Mouse (Mus musculus): ENCODE data around the gene Fgd5. TPM values are rescaled to one million over a fixed set of nuclear protein-coding genes. Genes with fewer than 3 reads are reported as not detected.

The Fgd5 gene
- total and polyA plus RNA-seq, 2 experiments from 2014 or later: 8.1 to 13.8 TPM

DNA sequence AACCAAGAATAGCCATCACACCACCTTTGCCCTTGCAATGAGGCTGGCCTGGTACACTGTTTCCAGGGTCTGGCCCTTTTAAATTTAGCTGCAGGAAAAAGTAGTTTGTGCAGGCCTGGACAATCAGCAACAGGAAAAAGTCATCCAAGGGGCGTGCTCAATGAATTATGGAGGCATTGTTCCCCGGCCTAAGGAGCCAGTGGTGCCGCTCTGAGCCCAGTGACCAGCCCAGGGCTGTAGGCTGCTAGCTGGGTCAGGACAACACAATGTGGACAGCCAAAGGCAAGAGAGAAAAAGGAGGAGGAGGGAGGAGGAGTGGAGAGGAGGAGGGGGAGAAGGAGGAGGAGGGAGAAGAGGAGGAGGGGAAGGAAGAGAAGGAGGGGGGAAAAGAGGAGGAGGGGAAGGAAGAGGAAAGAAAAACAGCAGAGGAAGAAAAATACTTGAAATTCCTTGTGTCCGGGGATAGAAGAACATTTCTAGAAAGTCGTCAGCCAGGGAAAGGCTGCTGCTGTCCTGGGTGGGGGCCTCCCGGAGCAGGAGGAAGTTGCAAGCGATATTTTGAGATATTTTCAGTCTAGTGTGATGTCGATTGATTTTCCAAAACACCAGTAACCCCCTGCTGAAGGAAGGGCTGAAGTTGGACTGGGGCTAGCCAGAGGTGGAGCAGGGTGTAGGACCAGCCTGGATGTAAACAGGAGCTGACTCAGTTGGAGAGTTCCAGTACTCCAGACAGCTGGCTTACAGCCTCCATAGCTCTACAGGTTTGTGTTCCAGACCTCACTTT is 18.5 kb upstream of the Fgd5 start:
- Histone ChIP-seq H3K4me3 (ENCODE audit: low read depth, low read length) (no peak overlapping the region), H3K4me1 (ENCODE audit: insufficient read depth, low read length) (no peaks in the 10 kb centered on the region), H3K9ac (replicated peaks; ENCODE audit: low read length, poor library complexity, severe bottlenecking) (no peak overlapping the region), H3K9me3 (ENCODE audit: low read length) (no peaks in the 10 kb centered on the region), H3K27me3 (ENCODE audit: insufficient read depth, low read length) (no peaks in the 10 kb centered on the region), H3K4me2 (ENCODE audit: low read depth, low read length, poor library complexity, severe bottlenecking) (no peak overlapping the region), H3K27ac (ENCODE audit: low read depth, low read length) (no peak overlapping the region), H3K36me3 (ENCODE audit: insufficient read depth, low read length) (no peaks in the 10 kb centered on the region)
- DNase-seq (ENCODE audit: low spot score) (no peak), ATAC-seq (ENCODE audit: low FRiP score) (no peak)
- 65% methylated on average over 8 of the region's 8 CpGs for WGBS
- TF ChIP-seq CTCF (IDR thresholded peaks at IDR 0.05): no peak

DNA sequence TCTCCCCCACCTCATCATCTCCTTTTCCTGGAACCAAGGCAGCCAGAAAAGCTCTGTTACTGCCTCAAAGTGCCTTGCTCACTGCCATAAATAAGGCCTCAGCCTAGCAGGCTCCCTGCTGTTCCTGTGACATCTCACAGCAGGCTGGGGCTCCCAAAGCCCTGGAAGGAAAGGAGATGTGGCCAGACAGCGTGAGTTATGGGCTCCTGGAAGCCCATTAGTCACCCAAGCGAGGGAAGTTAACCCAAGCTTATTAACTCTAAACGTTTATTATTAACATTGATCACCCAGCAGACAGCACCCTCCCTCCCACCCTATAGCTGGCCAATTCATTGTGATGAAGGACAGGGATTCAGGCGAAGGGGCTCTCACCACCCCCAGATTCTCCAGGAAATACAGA is 15.2 kb upstream of the Fgd5 start:
- ATAC-seq (ENCODE audit: low FRiP score) (no peak), DNase-seq (ENCODE audit: low spot score) (peak; percentile 22)
- Histone ChIP-seq H3K27me3 (ENCODE audit: insufficient read depth, low read length) (no peaks in the 10 kb centered on the region), H3K4me1 (ENCODE audit: insufficient read depth, low read length) (no peaks in the 10 kb centered on the region), H3K4me3 (ENCODE audit: low read depth, low read length) (no peak overlapping the region), H3K4me2 (ENCODE audit: low read depth, low read length, poor library complexity, severe bottlenecking) (no peak overlapping the region), H3K9me3 (ENCODE audit: low read length) (no peaks in the 10 kb centered on the region), H3K27ac (ENCODE audit: low read depth, low read length) (no peak overlapping the region), H3K36me3 (ENCODE audit: insufficient read depth, low read length) (no peaks in the 10 kb centered on the region), H3K9ac (replicated peaks; ENCODE audit: low read length, poor library complexity, severe bottlenecking) (no peak overlapping the region)
- TF ChIP-seq CTCF (IDR thresholded peaks at IDR 0.05): no peak
- WGBS: 34% methylated on average over 4 of the region's 4 CpGs

DNA sequence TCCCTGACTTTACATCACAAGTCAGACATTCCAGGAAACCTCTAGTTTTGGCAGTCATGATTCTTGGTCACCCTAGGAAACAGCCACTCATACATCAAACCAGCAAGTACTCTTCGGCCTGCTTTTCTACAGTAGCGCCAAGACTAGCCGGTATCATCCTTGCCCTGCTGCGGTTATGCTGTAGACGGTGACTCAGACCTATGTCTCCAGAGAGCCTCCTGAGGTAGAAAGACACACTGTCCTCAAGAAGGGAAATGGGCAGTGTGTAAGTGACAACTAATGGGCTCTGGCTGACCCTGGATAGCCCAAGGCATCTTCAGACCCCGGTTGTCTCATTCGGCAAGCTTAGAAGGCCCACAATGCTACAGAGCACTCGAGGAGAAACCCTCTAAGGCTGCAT is 13.6 kb upstream of the Fgd5 start:
- no peak for ATAC-seq (ENCODE audit: low FRiP score)
- TF ChIP-seq CTCF (IDR thresholded peaks at IDR 0.05): no peak
- no peaks in the 10 kb centered on the region for H3K36me3 ChIP-seq (ENCODE audit: insufficient read depth, low read length)
- 86% methylated on average over 8 of the region's 8 CpGs for WGBS
- no peak overlapping the region for H3K27ac ChIP-seq (ENCODE audit: low read depth, low read length)
- no peaks in the 10 kb centered on the region for H3K4me1 ChIP-seq (ENCODE audit: insufficient read depth, low read length)
- DNase-seq (ENCODE audit: low spot score): no peak
- H3K9me3 ChIP-seq (ENCODE audit: low read length): no peaks in the 10 kb centered on the region
- no peak overlapping the region for H3K4me3 ChIP-seq (ENCODE audit: low read depth, low read length)
- H3K27me3 ChIP-seq (ENCODE audit: insufficient read depth, low read length): no peaks in the 10 kb centered on the region
- no peak overlapping the region for H3K4me2 ChIP-seq (ENCODE audit: low read depth, low read length, poor library complexity, severe bottlenecking)
- H3K9ac ChIP-seq (replicated peaks; ENCODE audit: low read length, poor library complexity, severe bottlenecking): no peak overlapping the region

DNA sequence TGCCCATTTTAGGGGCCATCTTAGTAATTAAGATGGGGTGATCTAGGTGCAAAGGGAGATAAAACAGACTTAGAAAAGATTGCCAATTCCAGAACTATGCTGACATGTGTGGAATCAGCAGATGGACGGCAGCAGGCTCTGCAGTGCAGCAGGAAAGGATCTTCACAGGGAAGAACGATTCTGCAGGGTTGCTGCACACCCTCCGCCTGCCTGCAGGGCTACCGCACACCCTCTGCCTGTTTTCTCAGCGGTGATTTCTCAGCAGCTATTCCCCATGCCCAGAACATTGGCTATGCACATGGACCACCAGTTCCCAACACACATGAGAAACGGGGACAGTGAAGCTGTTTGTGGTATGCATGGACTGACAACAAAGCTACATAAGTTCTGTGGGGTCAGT is 12.7 kb upstream of the Fgd5 start:
- H3K4me3 ChIP-seq (ENCODE audit: low read depth, low read length): no peak overlapping the region
- no peak overlapping the region for H3K4me2 ChIP-seq (ENCODE audit: low read depth, low read length, poor library complexity, severe bottlenecking)
- H3K9ac ChIP-seq (replicated peaks; ENCODE audit: low read length, poor library complexity, severe bottlenecking): no peak overlapping the region
- ATAC-seq (ENCODE audit: low FRiP score): no peak
- DNase-seq (ENCODE audit: low spot score): peak; percentile 12
- H3K27me3 ChIP-seq (ENCODE audit: insufficient read depth, low read length): no peaks in the 10 kb centered on the region
- peak; percentile 25; the same call in 1 of the 2 replicates for TF ChIP-seq CTCF (IDR thresholded peaks at IDR 0.05)
- 50% methylated on average over 6 of the region's 6 CpGs for WGBS
- no peaks in the 10 kb centered on the region for H3K36me3 ChIP-seq (ENCODE audit: insufficient read depth, low read length)
- H3K27ac ChIP-seq (ENCODE audit: low read depth, low read length): no peak overlapping the region
- H3K4me1 ChIP-seq (ENCODE audit: insufficient read depth, low read length): no peaks in the 10 kb centered on the region
- H3K9me3 ChIP-seq (ENCODE audit: low read length): no peaks in the 10 kb centered on the region

DNA sequence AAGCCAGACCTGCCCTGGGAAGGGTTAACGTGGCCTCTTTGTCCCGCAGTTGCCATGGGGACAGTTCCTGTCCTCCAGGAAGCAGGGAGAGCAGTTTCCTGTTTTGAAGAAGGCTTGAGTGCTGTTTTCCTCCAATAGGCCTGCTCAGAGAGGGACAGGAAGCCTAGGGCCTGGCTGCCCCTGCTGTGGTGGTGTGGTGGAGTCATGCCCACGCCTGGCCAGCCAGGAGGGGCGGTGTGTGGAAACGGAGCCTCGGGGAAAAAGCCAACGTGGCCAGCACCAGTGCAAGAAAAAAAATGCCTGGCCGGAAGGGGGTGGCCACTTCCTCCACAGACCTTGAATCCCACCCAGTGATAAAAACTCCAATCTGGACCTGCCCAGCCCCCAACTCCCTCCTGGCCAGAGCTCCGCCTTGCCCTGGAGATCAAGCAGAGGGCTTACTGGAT is 6.5 kb upstream of the Fgd5 start:
- ATAC-seq (ENCODE audit: low FRiP score) (peak; percentile 76; the same call in 1 of the 2 replicates), DNase-seq (ENCODE audit: low spot score) (peak; percentile 50)
- H3K9me3 ChIP-seq (ENCODE audit: low read length): no peaks in the 10 kb centered on the region
- no peak overlapping the region for H3K4me2 ChIP-seq (ENCODE audit: low read depth, low read length, poor library complexity, severe bottlenecking)
- no peaks in the 10 kb centered on the region for H3K27me3 ChIP-seq (ENCODE audit: insufficient read depth, low read length)
- H3K9ac ChIP-seq (replicated peaks; ENCODE audit: low read length, poor library complexity, severe bottlenecking): no peak overlapping the region
- 50% methylated on average over 9 of the region's 9 CpGs for WGBS
- no peak for TF ChIP-seq CTCF (IDR thresholded peaks at IDR 0.05)
- H3K27ac ChIP-seq (ENCODE audit: low read depth, low read length): no peak overlapping the region
- no peak overlapping the region for H3K4me3 ChIP-seq (ENCODE audit: low read depth, low read length)
- peaks cover 6% of the 10 kb centered on the region; the same call in 1 of the 2 replicates for H3K4me1 ChIP-seq (ENCODE audit: insufficient read depth, low read length)
- H3K36me3 ChIP-seq (ENCODE audit: insufficient read depth, low read length): no peaks in the 10 kb centered on the region

DNA sequence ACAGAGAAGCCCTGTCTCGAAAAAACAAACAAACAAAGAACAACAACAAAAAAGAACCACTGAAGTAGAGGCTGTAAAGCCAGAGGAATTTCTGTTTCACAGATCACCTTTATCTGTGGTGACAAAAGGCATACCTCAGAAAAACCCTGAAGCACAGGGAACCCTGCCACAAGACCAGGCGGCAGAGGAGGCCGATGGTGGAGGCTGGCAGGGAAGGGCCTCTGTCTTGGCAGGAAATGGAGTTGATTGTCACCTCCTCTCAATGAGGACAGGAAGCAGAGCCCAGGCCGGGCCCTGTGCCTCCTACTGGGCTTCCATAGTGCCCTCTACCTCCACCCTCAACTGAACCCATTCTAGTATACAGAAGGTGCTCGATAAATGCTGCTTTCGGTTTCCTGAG is 4.7 kb upstream of the Fgd5 start:
- ATAC-seq (ENCODE audit: low FRiP score) (no peak), DNase-seq (ENCODE audit: low spot score) (no peak)
- no peaks in the 10 kb centered on the region for H3K9me3 ChIP-seq (ENCODE audit: low read length)
- H3K27ac ChIP-seq (ENCODE audit: low read depth, low read length): no peak overlapping the region
- H3K4me2 ChIP-seq (ENCODE audit: low read depth, low read length, poor library complexity, severe bottlenecking): no peak overlapping the region
- TF ChIP-seq CTCF (IDR thresholded peaks at IDR 0.05): no peak
- no peaks in the 10 kb centered on the region for H3K27me3 ChIP-seq (ENCODE audit: insufficient read depth, low read length)
- WGBS: 85% methylated on average over 6 of the region's 6 CpGs
- H3K9ac ChIP-seq (replicated peaks; ENCODE audit: low read length, poor library complexity, severe bottlenecking): no peak overlapping the region
- H3K4me3 ChIP-seq (ENCODE audit: low read depth, low read length): no peak overlapping the region
- no peaks in the 10 kb centered on the region for H3K36me3 ChIP-seq (ENCODE audit: insufficient read depth, low read length)
- H3K4me1 ChIP-seq (ENCODE audit: insufficient read depth, low read length): peaks cover 6% of the 10 kb centered on the region; the same call in 1 of the 2 replicates

All from midbrain, postnatal 0 days (tissue).